Mouse (Mus musculus): ENCODE measurements at regions not wholly inside any gene's neighbourhood (a gene's known extent, or its start where the extent isn't known, plus 50 kb on each side); places are given as distances from the start of the nearest gene placed in this dataset. TPM values are rescaled to one million over a fixed set of nuclear protein-coding genes. Genes with fewer than 3 reads are reported as not detected.

DNA sequence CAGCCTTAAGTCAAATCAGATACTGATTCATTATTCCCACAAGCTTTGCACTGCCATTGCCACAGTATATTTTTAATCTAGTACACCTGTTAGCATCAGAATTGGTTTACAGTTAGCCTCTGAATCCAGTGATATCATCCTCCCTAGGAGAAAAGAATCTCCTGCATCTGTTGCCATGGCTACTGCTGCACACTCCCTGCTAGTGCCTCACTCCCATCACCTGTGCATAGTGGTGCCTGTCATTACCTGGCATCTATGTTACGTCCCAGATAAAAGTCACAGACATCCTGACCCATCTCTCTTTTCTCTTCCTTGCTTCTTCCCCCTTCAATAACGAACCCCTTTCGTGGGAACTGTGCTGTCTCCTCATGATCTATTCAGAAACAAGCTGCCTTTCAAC, 256.4 kb upstream of the Slitrk5 start:
- TF ChIP-seq CTCF (IDR thresholded peaks at IDR 0.05) = no peak
- TF ChIP-seq EP300 (IDR thresholded peaks at IDR 0.05) = no peak
- Histone ChIP-seq H3K9ac (replicated peaks; ENCODE audit: low read depth) (no peak overlapping the region), H3K36me3 (ENCODE audit: insufficient read depth, low read length) (no peaks in the 10 kb centered on the region), H3K4me2 (replicated peaks; ENCODE audit: low read depth, low read length) (no peak overlapping the region), H3K4me1 (ENCODE audit: insufficient read depth, low read depth, low read length) (no peaks in the 10 kb centered on the region), H3K27ac (ENCODE audit: low read length) (no peak overlapping the region), H3K27me3 (replicated peaks; ENCODE audit: insufficient read depth, low read length) (no peaks in the 10 kb centered on the region), H3K9me3 (ENCODE audit: low read length) (no peaks in the 10 kb centered on the region), H3K4me3 (ENCODE audit: low read depth, low read length) (no peak overlapping the region)
- WGBS = 53% methylated on average over 3 of the region's 3 CpGs
- DNase-seq (ENCODE audit: low spot score) = no peak
- no peak for ATAC-seq

DNA sequence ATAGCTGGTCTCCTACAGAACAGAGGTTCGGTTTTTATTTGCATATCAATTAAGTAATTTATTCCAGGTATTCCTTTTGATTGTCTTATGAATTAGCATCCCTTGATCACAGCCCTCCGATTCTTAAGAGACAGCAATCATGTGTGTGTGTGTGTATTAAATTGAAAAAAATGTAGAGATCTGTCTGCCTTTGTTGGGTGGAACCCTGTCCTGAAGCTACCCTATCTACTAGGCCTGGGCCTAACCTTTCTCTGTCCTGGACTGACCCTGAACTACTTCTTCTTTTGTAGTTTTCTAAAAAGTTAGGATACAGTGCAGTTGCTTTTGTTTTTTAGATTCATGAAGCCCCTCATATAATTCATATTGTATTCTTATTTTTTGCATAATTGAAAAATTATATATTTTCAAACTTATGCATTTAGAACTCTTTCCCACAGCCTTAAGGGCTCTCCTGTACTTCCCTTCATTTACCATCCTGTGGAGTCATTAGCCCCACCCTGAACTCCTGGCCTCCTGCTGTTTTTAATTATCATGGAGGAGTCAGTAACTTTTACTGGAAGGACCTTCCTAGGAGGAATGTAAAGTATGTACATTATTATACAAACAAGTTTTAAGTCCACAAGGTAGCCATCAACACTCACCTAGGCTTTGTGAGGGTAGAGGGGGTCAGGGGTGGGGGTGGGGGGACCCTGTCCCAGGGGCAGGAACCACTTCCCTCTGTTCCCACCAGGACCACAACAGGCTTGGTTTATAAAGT, 245.6 kb upstream of the Slitrk5 start:
- no peak for ATAC-seq
- H3K4me1 ChIP-seq (ENCODE audit: insufficient read depth, low read depth, low read length) = no peaks in the 10 kb centered on the region
- no peak overlapping the region for H3K27ac ChIP-seq (ENCODE audit: low read length)
- no peak overlapping the region for H3K9ac ChIP-seq (replicated peaks; ENCODE audit: low read depth)
- no peak overlapping the region for H3K4me3 ChIP-seq (ENCODE audit: low read depth, low read length)
- 83% methylated on average over 2 of the region's 2 CpGs for WGBS
- DNase-seq (ENCODE audit: low spot score) = no peak
- TF ChIP-seq EP300 (IDR thresholded peaks at IDR 0.05) = no peak
- no peak for TF ChIP-seq CTCF (IDR thresholded peaks at IDR 0.05)
- no peaks in the 10 kb centered on the region for H3K36me3 ChIP-seq (ENCODE audit: insufficient read depth, low read length)
- H3K4me2 ChIP-seq (replicated peaks; ENCODE audit: low read depth, low read length) = no peak overlapping the region
- H3K27me3 ChIP-seq (replicated peaks; ENCODE audit: insufficient read depth, low read length) = no peaks in the 10 kb centered on the region
- no peaks in the 10 kb centered on the region for H3K9me3 ChIP-seq (ENCODE audit: low read length)

Small RNAs in the stretch of these regions (microRNA-seq; reads per million reads assigned to microRNA genes)
- gene Gm22802 = not detected
